Mouse (Mus musculus): Measurements from ENCODE around the gene Immp2l. TPM values are rescaled to one million over a fixed set of nuclear protein-coding genes. Genes with fewer than 3 reads are reported as not detected.
A peak's percentile ranks its signal among the peaks of the same experiment; 100 is the strongest.

The Immp2l gene
- total RNA-seq, 2 experiments from 2014 or later = 0.37 to 1.5 TPM

DNA sequence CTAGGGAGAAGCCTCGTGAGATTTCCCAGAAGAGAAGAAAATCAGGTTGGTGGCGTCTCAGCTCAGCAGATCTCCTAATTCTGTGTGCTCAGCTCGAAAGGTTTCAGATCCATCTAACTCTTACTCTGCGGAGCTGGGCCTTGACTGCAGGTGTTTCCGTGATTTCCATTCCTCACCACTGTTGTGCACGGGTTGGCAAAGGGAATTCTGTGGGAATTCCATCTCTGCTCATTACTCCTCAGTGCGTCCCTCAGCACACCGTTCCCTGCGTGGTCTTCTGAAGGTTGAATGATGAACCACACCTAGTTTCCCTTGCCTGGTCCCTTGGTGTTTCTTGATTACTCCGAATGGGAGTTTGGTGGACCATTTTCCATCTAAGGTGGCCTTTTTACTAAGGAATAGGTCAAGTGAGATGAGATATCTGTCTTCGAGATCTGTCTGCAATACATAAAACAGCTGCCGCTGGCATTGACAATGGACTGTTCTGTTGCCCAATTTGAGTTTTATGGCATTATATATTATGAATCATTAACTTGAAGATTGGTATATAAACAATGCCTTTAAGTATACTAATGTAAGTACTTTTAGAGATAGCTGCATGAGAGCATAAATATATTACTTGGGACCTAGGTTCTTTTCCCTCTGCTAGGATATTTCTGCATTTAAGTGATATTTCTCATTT lies 23.3 kb downstream of the Immp2l start:
- ATAC-seq (ENCODE audit: poor library complexity, severe bottlenecking) = no peak

DNA sequence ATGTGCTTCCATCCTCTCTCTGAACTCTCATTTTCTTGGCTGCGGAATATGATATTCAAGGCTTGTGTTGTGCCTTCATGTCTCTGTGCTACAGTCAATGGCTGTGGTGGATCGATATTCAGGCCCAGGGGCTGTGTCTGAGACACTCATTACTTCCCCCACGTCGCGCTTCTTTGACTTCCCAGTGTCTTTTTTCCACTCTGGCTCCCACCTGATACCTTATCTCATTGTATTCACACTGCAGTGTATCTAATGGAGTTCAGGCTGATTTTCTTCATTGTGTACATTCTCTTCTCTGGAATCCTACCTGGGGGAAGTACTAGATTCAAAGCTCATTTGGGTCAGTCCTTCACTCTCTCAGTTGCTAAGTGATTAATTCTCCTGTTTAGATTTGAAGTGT lies 27.1 kb downstream of the Immp2l start:
- no peak for ATAC-seq (ENCODE audit: poor library complexity, severe bottlenecking)

DNA sequence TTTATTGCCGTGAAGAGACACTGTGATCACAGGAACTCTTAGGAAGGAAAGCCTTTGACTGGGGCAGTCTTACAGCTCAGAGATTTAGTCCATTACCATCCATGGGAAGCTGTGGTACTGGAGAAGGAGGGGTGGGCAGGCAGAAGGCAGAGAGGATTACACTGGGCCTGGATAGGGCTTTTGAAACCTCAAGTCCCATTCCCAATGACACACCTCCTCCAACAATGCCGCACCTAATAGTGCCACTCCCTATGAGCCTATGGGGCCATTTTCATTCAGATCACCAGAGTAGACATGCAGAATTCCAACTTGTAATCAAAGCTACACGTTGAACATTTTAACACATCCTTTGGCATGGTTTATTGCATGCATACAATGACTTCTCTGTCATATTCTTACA lies 29.0 kb downstream of the Immp2l start:
- ATAC-seq (ENCODE audit: poor library complexity, severe bottlenecking) = no peak

DNA sequence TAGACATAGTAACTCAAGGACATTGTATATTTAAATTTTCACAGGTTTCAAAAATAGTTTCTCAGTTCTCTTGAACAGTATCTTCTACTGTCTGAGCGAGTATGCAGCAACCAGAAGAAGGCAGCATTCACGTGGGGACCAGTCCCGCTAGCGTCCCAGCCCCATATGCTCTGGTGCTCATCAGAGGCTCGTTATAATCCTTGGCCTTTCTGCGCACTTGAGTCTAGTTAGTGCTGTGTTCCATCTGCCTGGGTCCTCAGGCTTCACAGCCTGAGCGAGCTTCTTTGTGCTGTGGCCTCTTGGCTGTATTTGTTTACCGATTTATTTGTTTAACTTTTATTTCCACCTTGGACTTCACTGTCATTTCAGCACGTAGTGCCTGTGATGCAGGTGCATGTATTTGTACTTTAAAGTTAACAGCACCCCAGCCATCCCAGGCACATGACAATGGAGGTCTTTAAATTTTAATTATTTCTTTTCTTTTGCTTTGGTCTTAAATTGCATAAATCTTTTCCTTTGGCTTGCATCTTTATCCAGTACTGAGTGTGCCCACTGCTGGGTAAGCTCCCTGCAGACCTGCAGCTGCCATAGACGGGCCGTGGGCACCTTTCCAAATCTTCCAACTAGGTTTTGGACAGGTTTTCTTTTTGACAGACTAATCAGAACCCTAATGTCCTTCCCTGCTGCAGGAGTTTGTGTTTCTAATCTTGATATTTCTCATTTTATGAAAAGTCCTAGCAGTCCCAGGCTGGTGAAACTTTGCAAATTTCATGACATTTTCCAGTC lies 30.3 kb downstream of the Immp2l start:
- no peak for ATAC-seq (ENCODE audit: poor library complexity, severe bottlenecking)

DNA sequence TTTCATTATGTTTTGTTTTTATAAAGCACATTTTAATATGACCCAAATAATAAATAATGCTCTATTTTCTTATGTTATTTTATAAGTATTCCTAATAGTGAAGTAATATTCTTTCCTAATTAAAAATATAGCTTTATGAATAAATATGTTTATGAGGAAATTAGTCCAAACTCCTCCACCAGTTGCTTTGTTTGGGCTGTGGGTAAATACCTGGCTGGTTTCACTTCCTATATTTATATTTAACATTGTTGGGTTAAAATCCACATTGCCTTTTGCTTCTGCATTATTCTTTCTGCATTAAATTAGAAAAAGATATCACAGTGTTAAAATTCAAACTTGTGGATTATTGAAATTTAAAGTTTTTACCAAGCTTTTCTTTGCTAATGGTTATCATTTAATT lies 32.1 kb downstream of the Immp2l start:
- no peak for ATAC-seq (ENCODE audit: poor library complexity, severe bottlenecking)

DNA sequence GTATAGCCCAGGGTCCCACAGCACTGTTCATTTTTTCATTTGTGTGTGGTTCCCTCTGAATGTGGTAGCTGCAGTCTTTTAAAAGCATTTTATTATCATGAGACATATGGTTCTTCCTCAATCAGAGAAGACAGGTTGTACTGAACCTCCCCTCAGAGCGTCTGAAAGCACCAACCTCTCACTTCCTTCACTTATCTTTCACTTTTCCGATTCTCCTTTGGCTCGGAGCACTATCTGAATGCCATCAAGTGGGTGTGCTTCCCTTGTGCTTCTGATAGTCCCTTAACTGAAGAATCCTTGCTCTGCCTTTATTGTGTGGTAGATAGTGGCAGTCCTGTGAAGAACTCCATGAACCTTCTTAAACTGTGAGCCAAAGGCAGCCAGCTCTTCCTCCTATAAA lies 39.4 kb downstream of the Immp2l start:
- no peak for ATAC-seq (ENCODE audit: poor library complexity, severe bottlenecking)

DNA sequence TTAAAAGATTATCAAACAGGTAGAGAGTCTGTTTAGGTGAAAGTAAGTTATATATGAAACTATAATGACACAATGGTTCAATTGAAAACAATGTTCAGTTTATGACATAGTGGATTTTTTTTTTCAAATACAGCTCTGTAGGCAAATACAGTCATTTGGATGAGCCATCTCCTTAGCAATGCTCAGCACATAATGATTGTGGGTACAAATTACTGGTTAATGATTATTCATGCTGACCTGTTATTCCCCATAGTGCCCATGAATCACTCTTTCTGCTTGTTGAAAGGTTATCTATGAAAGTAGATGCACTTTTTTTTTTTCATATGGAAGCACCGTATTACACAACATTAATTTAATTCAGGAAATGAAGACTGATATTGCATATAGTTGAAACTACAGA lies 58.0 kb downstream of the Immp2l start:
- ATAC-seq (ENCODE audit: poor library complexity, severe bottlenecking) = no peak

DNA sequence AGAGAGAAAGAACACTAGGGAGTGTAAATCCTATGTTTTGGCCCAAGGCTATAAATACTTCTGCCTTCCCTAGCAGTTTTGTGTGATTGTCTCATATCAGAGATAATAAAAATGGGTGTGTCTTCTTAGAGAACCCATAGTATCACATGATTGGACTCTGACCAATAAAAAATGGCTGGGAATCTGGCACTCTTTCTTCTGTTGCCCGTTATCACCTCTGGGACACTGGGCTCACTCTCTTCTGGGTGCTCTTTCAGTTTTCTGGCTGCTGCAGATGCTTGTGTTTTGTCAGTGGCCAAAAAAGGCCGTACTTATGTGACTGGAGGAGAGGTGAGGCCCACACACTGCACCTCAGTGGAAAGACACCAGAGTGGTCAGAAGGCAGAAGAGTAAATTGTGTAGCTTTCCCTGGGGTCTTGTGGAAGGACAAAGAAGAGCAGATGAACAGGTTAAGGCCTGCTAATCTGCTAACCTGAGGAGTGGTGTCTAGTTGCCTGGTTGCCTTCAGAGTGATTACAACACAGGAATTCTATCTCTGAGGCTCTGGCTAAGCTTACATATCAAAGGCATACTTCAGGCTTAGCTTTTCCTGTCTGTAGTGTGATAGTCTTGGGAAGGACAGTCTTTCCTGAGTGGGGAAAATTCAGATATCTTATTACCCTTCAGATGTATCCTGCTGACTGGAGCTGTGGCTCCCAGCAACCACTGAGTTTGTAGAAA lies 60.6 kb downstream of the Immp2l start:
- ATAC-seq (ENCODE audit: poor library complexity, severe bottlenecking) = no peak

DNA sequence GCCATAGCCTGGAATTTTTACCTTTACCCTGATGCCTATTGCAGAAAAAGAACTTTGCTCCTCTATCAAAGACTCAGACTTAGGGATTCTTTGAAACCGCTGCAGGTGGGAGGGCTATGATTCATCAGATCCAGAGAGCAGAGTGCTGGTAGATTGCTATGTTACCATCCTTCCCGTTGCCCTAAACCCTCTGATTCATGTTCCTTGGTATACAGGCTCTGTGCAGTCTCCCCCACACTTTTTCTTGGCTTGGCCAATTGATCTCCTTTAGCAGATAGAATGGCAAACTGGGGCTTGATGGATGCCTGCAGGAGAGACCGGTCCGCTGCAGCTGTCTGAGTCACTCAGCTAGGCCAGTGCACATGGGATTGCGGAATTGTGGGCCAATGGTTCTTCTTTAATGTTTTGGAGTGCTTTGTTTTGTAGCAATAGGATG lies 66.1 kb downstream of the Immp2l start:
- no peak for ATAC-seq (ENCODE audit: poor library complexity, severe bottlenecking)

DNA sequence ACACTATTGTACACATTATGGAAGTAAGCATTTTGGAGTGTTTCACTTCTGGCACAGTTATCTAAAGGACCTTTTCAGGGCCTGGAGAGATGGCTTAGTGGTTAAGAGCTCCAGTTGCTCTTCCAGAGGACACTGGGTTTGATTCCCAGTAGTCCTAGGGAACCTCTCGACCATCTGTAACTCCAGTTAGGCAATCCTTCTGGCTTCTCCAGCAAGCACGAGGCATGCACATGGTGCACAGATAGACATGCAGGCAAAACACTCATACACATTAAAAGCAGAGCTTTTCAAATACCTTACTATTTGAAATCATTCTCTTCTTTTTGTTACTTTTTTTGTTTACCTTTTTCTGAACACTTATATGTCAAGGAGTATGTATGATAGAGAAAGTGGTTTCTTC lies 66.9 kb downstream of the Immp2l start:
- no peak for ATAC-seq (ENCODE audit: poor library complexity, severe bottlenecking)

DNA sequence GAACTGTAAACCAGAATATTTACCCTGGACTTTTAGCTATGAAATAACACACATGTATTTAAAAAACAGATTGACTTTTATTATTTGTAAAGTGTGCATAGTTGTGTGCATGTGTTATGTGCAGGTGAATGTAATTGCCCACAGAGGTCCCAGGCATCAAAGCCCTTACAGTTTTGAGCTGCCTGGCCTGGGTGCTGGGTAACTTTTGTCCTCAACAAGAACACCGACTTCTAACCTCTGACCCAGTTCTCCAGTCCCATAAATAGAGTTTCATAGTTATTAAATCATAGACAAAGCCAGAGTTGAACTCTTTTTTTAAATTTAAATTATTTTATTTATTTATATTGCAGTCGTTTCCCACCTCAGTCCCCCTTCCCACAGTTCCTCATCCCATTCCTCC lies 67.4 kb downstream of the Immp2l start:
- no peak for ATAC-seq (ENCODE audit: poor library complexity, severe bottlenecking)

DNA sequence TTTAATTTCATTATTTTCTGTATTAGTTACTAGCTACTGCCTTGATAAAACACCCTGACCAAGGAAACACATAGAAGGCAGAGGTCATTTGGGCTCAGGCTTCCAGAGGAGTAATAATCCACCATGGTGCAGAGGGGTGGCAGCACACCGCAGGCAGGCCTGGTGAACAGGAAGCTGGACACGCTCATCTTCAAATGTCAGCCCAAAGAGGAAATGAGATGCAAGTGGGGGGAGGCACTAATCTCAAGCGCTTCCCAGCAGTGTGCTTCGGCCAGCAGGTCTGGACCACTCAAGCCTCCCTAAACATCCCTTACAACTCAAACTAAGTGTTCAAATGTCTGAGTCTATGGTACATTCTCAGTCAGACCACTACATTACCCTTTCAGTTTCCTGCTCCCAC lies 72.2 kb downstream of the Immp2l start:
- ATAC-seq (ENCODE audit: poor library complexity, severe bottlenecking) = peak; percentile 56; the same call in 1 of the 2 replicates

DNA sequence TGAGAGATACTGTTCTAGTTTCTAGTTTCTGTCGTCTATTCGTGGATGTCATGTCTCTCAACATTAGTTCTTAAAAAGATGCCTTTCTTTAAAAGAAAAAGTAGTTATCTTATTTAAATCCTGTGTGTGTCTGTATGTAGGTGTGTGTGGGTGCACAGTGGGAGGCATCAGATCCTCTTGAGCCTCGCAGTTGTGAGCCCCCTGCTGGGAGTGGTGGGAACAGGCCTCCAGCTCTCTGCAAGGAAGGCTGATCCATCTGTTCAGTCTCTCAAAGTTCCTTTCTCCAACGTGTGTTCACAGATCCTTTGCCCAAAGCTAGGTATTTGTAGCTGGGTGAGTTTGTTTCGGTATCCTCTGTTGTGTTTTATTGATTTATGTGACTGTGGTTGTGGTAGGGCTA lies 73.5 kb downstream of the Immp2l start:
- peak; percentile 57; the same call in 1 of the 2 replicates for ATAC-seq (ENCODE audit: poor library complexity, severe bottlenecking)

DNA sequence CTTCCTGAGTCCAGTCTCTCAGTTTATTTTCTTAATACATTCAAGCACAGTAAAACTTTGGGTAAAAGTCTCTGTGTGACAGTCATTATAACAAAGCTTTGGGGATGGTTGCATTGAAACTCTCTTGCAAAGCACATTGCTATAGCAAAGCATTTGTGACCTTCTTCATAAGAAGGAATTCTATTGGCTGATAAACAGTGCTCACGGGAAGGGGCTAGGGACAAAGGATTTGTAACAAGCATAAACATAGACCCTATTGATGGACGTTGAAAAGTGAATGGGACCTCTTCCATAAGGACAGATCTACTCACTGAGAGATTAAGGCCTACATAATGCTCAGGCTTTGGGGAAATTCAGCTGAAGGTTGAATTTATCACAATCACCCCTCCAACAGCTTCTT lies 85.1 kb downstream of the Immp2l start:
- ATAC-seq (ENCODE audit: poor library complexity, severe bottlenecking) = no peak

DNA sequence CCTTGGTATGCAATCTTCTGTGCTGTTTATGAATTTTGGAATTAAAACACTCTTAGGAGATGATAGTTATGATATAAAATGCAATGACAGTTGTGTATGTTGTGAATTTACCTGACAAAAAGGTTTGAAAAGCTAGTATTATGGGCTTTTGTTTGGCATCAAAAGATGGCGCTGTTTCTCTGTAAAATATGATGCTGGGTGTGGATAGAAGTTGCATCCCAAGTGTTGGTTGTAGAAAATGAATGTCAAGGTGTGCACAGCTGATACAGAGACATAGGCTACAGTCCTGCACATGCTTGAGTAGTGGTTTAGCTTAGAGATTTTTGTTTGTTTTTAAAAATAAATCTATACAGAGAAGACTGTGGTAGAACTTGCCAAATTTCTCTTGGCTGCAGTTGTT lies 87.6 kb downstream of the Immp2l start:
- ATAC-seq (ENCODE audit: poor library complexity, severe bottlenecking) = no peak

DNA sequence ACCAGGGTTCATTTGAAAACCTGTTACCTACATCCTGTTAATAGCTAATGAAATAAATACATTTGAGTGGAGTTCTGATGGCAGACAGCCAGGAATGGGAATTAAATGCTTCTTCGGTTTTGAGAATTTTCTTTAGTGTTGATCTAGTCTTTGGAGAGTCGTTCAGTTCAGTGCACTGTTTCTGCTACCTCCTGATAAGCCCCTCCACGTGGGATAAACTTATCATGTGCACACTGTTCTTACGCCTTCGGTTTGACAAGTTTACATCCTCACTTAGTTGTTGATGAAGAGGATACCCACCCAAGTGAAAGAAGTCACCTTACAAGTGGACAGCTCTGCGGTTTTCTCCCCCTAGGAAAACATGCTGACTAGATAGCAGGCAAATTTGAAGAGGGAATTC lies 88.2 kb downstream of the Immp2l start:
- ATAC-seq (ENCODE audit: poor library complexity, severe bottlenecking) = no peak

DNA sequence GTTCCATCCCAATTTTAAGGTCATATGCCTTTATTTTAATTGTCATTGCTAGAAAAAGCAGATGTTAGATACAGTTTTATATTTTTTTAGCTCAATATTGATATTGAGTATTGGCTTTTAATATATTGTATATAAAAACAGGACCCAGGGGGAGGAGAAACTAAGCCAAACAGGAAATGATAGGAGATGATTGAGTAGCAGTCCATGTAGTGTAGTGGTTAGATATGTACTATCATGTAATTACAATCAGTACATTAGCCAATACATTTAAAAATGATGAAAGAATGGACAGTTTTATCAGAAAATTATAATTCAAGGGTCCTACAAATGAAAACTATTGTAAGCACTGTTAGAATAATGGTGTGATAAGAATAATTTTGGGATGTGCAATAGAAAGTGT lies 94.5 kb downstream of the Immp2l start:
- no peak for ATAC-seq (ENCODE audit: poor library complexity, severe bottlenecking)

DNA sequence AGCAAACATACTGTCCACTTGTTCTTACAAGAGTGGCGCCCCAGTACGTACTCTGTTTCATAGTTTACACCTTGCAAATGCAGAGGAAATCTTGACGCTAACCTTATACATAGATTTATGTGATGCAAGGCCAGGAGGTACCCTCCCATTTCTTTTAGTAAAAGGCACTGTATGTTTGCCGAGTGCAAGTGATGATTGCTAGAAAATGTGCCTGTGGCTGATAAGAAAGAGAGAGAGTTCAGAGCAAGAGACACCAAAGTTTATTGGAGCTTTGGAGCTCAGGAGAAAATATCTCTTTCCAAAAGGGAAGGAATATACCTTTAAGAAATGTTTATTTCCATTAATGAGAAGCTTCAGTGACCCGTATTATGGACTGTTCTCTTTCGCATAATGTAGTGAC lies 95.8 kb downstream of the Immp2l start:
- ATAC-seq (ENCODE audit: poor library complexity, severe bottlenecking) = no peak

DNA sequence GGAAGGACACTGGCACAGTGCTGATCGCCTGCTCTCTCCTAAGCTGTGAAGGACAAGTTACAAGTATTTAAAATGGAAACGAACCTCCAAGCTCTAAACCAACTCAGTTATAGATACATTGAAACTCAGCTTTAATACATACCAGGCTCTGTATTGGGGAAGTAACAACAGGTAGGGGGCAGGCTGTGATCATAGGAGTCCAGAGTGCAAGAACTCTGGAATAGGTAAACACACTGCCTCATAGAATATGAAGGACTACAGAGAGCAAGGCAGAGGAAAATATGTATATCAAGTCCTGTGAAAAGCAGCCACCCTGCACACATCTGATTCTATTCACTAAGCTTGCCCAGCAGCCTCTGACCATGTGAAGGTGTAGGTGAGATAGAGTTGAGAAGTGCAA lies 99.3 kb downstream of the Immp2l start:
- ATAC-seq (ENCODE audit: poor library complexity, severe bottlenecking) = no peak

DNA sequence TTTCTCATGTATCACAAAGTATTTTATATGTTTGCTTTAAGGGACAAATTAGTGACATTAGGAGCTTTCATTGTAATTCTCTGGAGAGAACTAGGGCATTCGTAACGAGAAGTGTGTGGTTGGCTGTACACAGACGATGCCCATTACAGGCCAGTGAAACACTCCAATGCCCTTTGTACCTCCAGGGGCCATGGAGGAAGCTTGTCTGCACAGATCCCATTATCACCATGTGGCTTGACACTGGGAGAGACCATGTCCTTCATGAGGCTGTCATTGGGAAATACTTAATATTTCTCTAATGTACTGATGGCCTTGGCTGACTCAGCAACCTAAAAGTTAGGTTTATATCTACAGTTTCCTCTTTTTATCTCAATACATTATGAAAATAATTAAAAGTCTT lies 111.0 kb downstream of the Immp2l start:
- no peak for ATAC-seq (ENCODE audit: poor library complexity, severe bottlenecking)

DNA sequence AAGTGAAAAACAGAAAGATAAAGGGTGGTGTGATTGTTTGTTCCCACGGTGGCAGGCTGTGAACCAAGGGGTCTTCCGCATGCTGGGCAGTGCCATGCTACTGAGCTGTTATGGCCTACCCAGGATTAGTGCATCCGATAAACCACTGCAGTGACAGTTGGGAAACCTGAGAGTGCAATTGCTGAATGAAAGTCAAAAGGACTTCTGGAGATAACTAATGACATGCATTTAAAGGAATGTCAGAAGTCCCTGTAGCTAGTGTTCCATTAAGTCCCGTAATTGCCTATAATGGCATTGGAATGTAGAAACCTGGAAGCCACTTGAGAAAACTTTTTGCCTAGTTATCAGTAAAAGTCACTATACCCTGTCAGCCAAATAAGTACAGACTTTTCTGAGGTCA lies 135.7 kb downstream of the Immp2l start:
- ATAC-seq (ENCODE audit: poor library complexity, severe bottlenecking) = no peak

DNA sequence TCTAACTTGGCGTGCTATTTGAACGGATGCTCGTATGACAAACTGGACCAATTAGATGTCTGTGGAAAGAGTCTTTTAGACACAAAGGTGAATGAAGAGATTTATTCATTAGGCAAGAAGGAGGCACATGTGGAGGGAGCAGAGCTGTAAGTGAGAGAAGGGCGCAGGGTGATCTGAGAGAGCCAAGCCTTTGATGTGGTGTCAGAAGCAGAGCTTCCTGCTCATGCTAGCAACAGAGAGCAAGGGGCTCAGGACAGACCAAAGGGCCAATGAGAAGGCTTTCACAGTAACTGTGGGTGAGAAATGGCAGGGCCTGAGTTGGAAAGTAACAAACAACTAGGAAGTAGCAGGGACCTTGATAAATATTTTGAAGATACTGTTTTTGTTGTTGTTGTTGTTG lies 143.9 kb downstream of the Immp2l start:
- ATAC-seq (ENCODE audit: poor library complexity, severe bottlenecking) = peak; percentile 59
